Mouse (Mus musculus): ENCODE data around the gene Zbtb12.

- TF ChIP-seq HCFC1 (IDR thresholded peaks at IDR 0.05; ENCODE audit: borderline replicate concordance, insufficient read depth, low read length) (no peak), ZC3H11A (IDR thresholded peaks at IDR 0.05; ENCODE audit: borderline replicate concordance, low read depth, low read length) (no peak), CHD2 (IDR thresholded peaks at IDR 0.05; ENCODE audit: low read depth, low read length) (no peak)
Measured at GRCm38 (mm10) chr17:34899890-34900243, 20.6 kb downstream of the Zbtb12 start.

All from ES-E14 (cell line).